Mouse (Mus musculus) cerebellum, adult 2 months (tissue): Measurements from ENCODE around the gene Iqcm. TPM values are rescaled to one million over a fixed set of nuclear protein-coding genes. Genes with fewer than 3 reads are reported as not detected.

ENCODE experiments used
- DNase-seq, 2 experiments: peaks; one replicate each; pipeline ENCODE4 v3.0.0; 2021
- H3K27ac ChIP-seq: fragments of 200-500 bp; 2 replicates; pipeline ENCODE4 v1.5.1; 2012; ENCODE audit warnings: low read length, control low read depth, inconsistent platforms; ENCODE audit not compliant: insufficient read depth
- H3K27me3 ChIP-seq: fragments of 200-500 bp; 2 replicates; pipeline ENCODE4 v1.6.1; 2012; ENCODE audit warnings: inconsistent platforms, mild to moderate bottlenecking, low read length, moderate library complexity; ENCODE audit not compliant: control insufficient read depth, insufficient read depth
- H3K4me1 ChIP-seq: fragments of 200-500 bp; 2 replicates; pipeline ENCODE4 v1.6.1; 2011; ENCODE audit warnings: low read length; ENCODE audit not compliant: control insufficient read depth, insufficient read depth
- H3K4me3 ChIP-seq: fragments of 200-500 bp; replicated peaks from 2 replicates; pipeline ENCODE3; 2011; ENCODE audit warnings: mild to moderate bottlenecking, low read depth, low read length, control low read depth; ENCODE audit not compliant: insufficient read depth
- CTCF ChIP-seq: fragments of 200-500 bp; IDR thresholded peaks from 2 replicates; pipeline ENCODE4 v1.5.1; 2011; ENCODE audit warnings: low read depth, mild to moderate bottlenecking, control low read depth, low read length, moderate library complexity, borderline replicate concordance; ENCODE audit not compliant: insufficient read depth
- POLR2A ChIP-seq: fragments of 200-500 bp; IDR thresholded peaks from 2 replicates; pipeline ENCODE4 v1.6.1; 2011; ENCODE audit warnings: low read length, control low read depth, borderline replicate concordance; ENCODE audit not compliant: insufficient read depth
- WGBS: fragments of 180-500 bp; shearing (Covaris S2); methylation state at CpG from one replicate; pipeline ENCODE4 v1.1.7; 2018; 5-methylcytosine and 5-hydroxymethylcytosine counted together
- polyA plus RNA-seq: library from polyadenylated mRNA; depleted of rRNA; stranded (reverse); fragments of >200 nt; gene quantifications from 2 replicates; pipeline ENCODE4 v1.2.3, GENCODE M21; 2012

Gene Iqcm
- polyA plus RNA-seq, 1 experiment: not detected

GRCm38 (mm10) chr8:75596281-75596680 is 147.8 kb downstream of the Iqcm start:
- H3K27me3 ChIP-seq: no peaks in the 10 kb centered on the region
- WGBS: 86% methylated on average over 2 of the region's 2 CpGs
- no peak for DNase-seq
- H3K27ac ChIP-seq: no peak overlapping the region
- H3K4me3 ChIP-seq: no peak overlapping the region
- no peaks in the 10 kb centered on the region for H3K4me1 ChIP-seq
- no peak for TF ChIP-seq POLR2A
- no peak for TF ChIP-seq CTCF

GRCm38 (mm10) chr8:75642958-75643357 is 194.5 kb downstream of the Iqcm start:
- 89% methylated on average over 3 of the region's 3 CpGs for WGBS
- no peak overlapping the region for H3K27ac ChIP-seq
- H3K4me3 ChIP-seq: no peak overlapping the region
- DNase-seq: no peak
- TF ChIP-seq CTCF: no peak
- TF ChIP-seq POLR2A: no peak
- no peaks in the 10 kb centered on the region for H3K27me3 ChIP-seq
- H3K4me1 ChIP-seq: no peaks in the 10 kb centered on the region

- H3K4me1 ChIP-seq: no peaks in the 10 kb centered on the region
- no peak overlapping the region for H3K27ac ChIP-seq
- no peak for DNase-seq
- no peaks in the 10 kb centered on the region for H3K27me3 ChIP-seq
- no peak for TF ChIP-seq CTCF
- TF ChIP-seq POLR2A: no peak
- 46% methylated on average over 6 of the region's 6 CpGs for WGBS
- H3K4me3 ChIP-seq: no peak overlapping the region
Observed at GRCm38 (mm10) chr8:75659287-75659686, 210.8 kb downstream of the Iqcm start.

DNA sequence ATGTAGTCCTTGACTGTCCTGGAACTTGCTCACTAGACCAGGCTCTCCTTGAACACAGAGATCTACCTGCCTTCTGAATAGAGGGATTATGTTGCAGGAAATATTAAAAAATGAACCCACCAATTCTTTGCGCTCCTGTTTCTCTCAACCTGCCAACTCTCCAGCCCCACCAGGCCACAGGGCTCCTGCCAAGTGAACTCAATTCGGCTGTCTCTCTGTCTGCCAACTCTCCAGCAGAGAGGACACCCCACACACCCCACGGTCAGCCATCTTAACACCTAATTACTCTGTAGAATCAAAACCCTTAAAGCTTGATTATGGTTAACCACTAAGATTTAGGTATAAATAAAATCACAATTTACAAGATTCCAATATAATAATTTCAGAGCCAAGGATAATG is 298.1 kb downstream of the Iqcm start:
- no peak for DNase-seq
- no peaks in the 10 kb centered on the region for H3K4me1 ChIP-seq
- H3K27ac ChIP-seq: no peak overlapping the region
- 9% methylated on average over 3 of the region's 3 CpGs for WGBS
- TF ChIP-seq POLR2A: no peak
- TF ChIP-seq CTCF: no peak
- H3K27me3 ChIP-seq: no peaks in the 10 kb centered on the region
- no peak overlapping the region for H3K4me3 ChIP-seq

DNA sequence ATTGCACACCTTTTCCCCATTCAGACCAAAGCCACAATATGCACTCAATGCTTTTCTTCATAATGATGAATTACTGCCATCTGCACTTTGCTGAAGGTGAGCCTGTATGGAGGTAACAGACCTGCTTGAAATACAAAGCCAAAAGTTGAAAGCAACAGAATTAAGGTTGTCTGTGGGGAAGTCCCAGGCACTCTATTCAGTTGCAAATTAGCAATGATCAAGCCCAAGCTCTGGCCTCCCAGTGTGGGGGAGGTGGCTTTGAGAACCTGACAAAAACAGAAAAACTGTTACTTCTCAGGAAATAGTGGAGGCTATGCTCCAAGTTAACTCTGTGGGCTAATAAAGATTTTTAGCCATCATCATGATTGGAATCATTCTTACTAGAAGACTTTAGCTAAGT is 307.1 kb downstream of the Iqcm start:
- no peak for DNase-seq
- Histone ChIP-seq H3K4me3 (no peak overlapping the region), H3K4me1 (no peaks in the 10 kb centered on the region), H3K27ac (no peak overlapping the region), H3K27me3 (no peaks in the 10 kb centered on the region)
- TF ChIP-seq CTCF (no peak), POLR2A (no peak)

DNA sequence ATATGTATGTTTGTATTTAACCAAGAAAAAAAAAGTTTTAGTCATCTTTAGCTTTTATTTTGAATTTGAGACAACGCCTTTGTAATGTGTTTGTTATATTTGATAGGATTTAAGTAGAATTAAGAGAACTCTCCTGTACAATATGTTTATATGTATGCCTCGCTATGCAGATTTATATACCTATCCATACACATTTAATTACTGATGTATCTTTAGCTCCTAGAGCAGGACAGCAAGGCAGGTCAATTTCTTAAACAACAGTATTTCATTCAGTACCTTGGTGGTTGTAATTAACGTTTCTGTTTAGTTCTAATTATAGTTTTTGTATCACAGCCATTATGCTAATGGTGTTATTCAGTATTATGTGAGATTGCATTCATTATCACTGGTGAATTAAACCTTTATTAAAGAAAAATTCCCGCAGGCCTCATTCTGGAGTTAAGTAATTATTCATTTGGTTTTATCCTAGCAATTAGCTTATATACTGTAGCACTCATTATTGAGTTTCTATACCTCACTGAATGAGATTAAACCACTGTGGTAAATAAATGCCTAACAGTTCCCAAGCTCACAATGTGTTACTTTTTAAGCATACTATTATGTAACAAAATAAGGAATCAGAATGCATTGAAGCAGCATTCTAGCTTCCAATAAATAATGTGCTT is 380.1 kb downstream of the Iqcm start:
- Histone ChIP-seq H3K27ac (no peak overlapping the region), H3K4me1 (no peaks in the 10 kb centered on the region), H3K4me3 (no peak overlapping the region), H3K27me3 (no peaks in the 10 kb centered on the region)
- DNase-seq: no peak
- TF ChIP-seq POLR2A (no peak), CTCF (no peak)
- WGBS: 65% methylated on average over 4 of the region's 4 CpGs

DNA sequence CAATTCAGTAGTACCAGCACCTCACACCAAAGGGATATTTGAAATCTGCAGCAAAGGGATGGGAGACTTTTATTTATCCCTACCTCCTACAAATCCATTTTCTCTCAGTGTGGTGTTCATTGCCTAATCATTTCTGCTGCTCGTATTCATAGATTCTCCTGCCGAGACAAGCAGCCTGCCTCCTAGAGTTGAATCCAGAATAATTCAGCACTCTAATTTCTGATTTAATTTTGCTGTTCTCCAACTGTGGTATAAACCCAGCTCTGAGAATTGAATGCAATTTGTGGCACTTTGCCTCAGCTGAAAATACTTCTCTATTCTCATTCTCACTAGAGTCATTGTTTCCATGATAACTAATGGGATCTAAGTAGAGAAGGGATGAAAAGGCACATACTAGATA is 386.8 kb downstream of the Iqcm start:
- DNase-seq: no peak
- Histone ChIP-seq H3K27me3 (no peaks in the 10 kb centered on the region), H3K4me1 (no peaks in the 10 kb centered on the region), H3K4me3 (no peak overlapping the region), H3K27ac (no peak overlapping the region)
- TF ChIP-seq POLR2A: no peak
- no peak for TF ChIP-seq CTCF
- 75% methylated on average over 2 of the region's 2 CpGs for WGBS

DNA sequence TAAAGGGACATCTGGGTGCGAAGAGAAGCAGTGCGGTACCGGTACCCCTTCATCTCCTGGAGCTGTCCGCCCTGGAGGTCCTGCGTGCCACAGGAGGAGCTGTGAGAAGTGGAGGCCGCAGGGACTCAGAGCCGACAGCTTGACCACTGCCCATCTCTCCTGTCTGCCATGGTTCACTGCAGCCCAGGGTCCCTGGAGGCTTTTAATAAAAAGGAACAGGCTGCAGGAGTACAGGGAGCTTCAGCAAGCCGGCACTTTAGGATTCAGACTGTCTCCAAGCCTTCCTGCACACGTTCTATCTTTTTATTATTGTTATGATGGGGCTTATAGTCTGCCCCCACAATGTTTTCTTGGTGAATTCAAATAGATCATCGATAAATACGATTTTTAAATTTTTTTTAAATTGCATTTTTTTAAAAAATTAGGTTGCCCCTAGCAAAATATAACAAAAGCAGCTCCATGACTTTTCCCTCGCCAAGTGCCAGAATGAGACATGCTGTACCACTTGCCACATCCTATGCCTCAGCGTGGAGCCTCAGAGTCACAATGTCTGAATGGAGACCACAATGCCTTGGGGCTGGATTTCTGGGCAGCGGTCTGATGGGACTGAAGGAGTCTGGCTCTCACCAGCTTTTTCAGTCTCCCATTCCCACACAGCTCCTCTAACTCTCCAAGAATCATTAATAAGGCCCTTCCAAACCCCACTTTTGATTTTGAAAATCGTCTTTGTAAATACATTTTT is 469.3 kb downstream of the Iqcm start:
- Histone ChIP-seq H3K4me3 (no peak overlapping the region), H3K27me3 (no peaks in the 10 kb centered on the region), H3K4me1 (no peaks in the 10 kb centered on the region), H3K27ac (no peak overlapping the region)
- WGBS: 27% methylated on average over 15 of the region's 15 CpGs
- DNase-seq: no peak
- TF ChIP-seq POLR2A: no peak
